Mouse (Mus musculus) gastrocnemius, postnatal 14 days (tissue): Measurements from ENCODE around the gene Gtf2a1l. TPM values are rescaled to one million over a fixed set of nuclear protein-coding genes. Genes with fewer than 3 reads are reported as not detected.

Source experiments
- DNase-seq: peaks from one replicate; pipeline ENCODE4 v3.0.0; 2021; ENCODE audit warnings: mixed read lengths
- intact Hi-C: fragments of 180-260 bp; cut with DNase I; formaldehyde crosslinking; loops from one replicate; pipeline ENCODE4 v1.15.1; 2025; ENCODE audit warnings: low total_unique reads
- long read RNA-seq, 2 experiments: library from polyadenylated mRNA; stranded (forward); transcript quantifications; one replicate each; pipeline ENCODE4 v2.0.0; 2021
- total RNA-seq, 2 experiments: library from RNA; stranded (reverse); gene quantifications; 2 replicates each; pipeline ENCODE4 v1.2.3; 2021

The Gtf2a1l gene
- not detected for total RNA-seq
- long read RNA-seq, experiment 1, result 0 reads
- long read RNA-seq, experiment 2, result 0 reads

GRCm38 (mm10) chr17:88668452-88668851 is at the start of gene Gtf2a1l:
TSS of gene Gtf2a1l (plus strand) at chr17:88668660.
- peak; percentile 32 for DNase-seq
- intact Hi-C loops, result no loop called here

- DNase-seq, result no peak
- intact Hi-C loops, result no loop called here
Measured at GRCm38 (mm10) chr17:88620935-88621334, 47.5 kb upstream of the Gtf2a1l start.

- DNase-seq, result no peak
- intact Hi-C loops, result no loop called here
Measured at GRCm38 (mm10) chr17:88621374-88621773, 47.1 kb upstream of the Gtf2a1l start.

GRCm38 (mm10) chr17:88622711-88623110 is 45.7 kb upstream of the Gtf2a1l start:
- intact Hi-C loops, result no loop called here
- no peak for DNase-seq

- no peak for DNase-seq
- intact Hi-C loops, result no loop called here
Measured at GRCm38 (mm10) chr17:88624386-88624785, 44.1 kb upstream of the Gtf2a1l start.

GRCm38 (mm10) chr17:88625350-88625749 is 43.1 kb upstream of the Gtf2a1l start:
- DNase-seq, result no peak
- intact Hi-C loops, result no loop called here

GRCm38 (mm10) chr17:88625931-88626330 is 42.5 kb upstream of the Gtf2a1l start:
- no peak for DNase-seq
- intact Hi-C loops, result no loop called here

GRCm38 (mm10) chr17:88626347-88626811 is 42.1 kb upstream of the Gtf2a1l start:
- intact Hi-C loops, result no loop called here
- no peak for DNase-seq

GRCm38 (mm10) chr17:88627150-88627549 is 41.3 kb upstream of the Gtf2a1l start:
- DNase-seq, result no peak
- intact Hi-C loops, result no loop called here

GRCm38 (mm10) chr17:88628676-88629380 is 39.6 kb upstream of the Gtf2a1l start:
- peak; percentile 67 for DNase-seq
- intact Hi-C loops, result no loop called here

- intact Hi-C loops, result no loop called here
- peak; percentile 57 for DNase-seq
Measured at GRCm38 (mm10) chr17:88629381-88629759, 39.1 kb upstream of the Gtf2a1l start.

- peak; percentile 33 for DNase-seq
- intact Hi-C loops, result no loop called here
Measured at GRCm38 (mm10) chr17:88629931-88630553, 38.4 kb upstream of the Gtf2a1l start.

- no peak for DNase-seq
Measured at GRCm38 (mm10) chr17:88630554-88630948, 37.9 kb upstream of the Gtf2a1l start.

GRCm38 (mm10) chr17:88632631-88633030 is 35.8 kb upstream of the Gtf2a1l start:
- DNase-seq, result no peak
- intact Hi-C loops, result no loop called here

More at GRCm38 (mm10) chr17:88630554-88630948, 37.9 kb upstream of the Gtf2a1l start:
- intact Hi-C loops, result no loop called here

GRCm38 (mm10) chr17:88636076-88636475 is 32.4 kb upstream of the Gtf2a1l start:
- intact Hi-C loops, result no loop called here
- DNase-seq, result no peak

GRCm38 (mm10) chr17:88636587-88636986 is 31.9 kb upstream of the Gtf2a1l start:
- intact Hi-C loops, result no loop called here

GRCm38 (mm10) chr17:88641012-88641411 is 27.4 kb upstream of the Gtf2a1l start:
- intact Hi-C loops, result loop anchor here (10.0 kb wide), 1 partner anchor 86 kb away; no protein-coding TSS in a partner anchor
- peak; percentile 61 for DNase-seq

More at GRCm38 (mm10) chr17:88636587-88636986, 31.9 kb upstream of the Gtf2a1l start:
- DNase-seq, result no peak

GRCm38 (mm10) chr17:88641836-88642235 is 26.6 kb upstream of the Gtf2a1l start:
- intact Hi-C loops, result loop anchor here (10.0 kb wide), 1 partner anchor 87 kb away; no protein-coding TSS in a partner anchor
- no peak for DNase-seq

GRCm38 (mm10) chr17:88644876-88645275 is 23.6 kb upstream of the Gtf2a1l start:
- DNase-seq, result no peak
- intact Hi-C loops, result loop anchor here (10.0 kb wide), 1 partner anchor 90 kb away; no protein-coding TSS in a partner anchor

- intact Hi-C loops, result loop anchor here (10.0 kb wide), 1 partner anchor 90 kb away; no protein-coding TSS in a partner anchor
- no peak for DNase-seq
Measured at GRCm38 (mm10) chr17:88645299-88645698, 23.2 kb upstream of the Gtf2a1l start.

GRCm38 (mm10) chr17:88647149-88647548 is 21.3 kb upstream of the Gtf2a1l start:
- intact Hi-C loops, result loop anchor here (10.0 kb wide), 1 partner anchor 92 kb away; no protein-coding TSS in a partner anchor

More at GRCm38 (mm10) chr17:88647149-88647548, 21.3 kb upstream of the Gtf2a1l start:
- no peak for DNase-seq
